Mouse (Mus musculus) effector memory CD4-positive, alpha-beta T cell, adult 5 months (primary cell): Measurements from ENCODE around the gene Ankrd33. TPM values are rescaled to one million over a fixed set of nuclear protein-coding genes. Genes with fewer than 3 reads are reported as not detected.

Experiments
- polyA plus RNA-seq: library from polyadenylated mRNA; unstranded; fragments of 100-300 nt; shearing (Covaris generic); gene quantifications from one replicate; pipeline ENCODE4 v1.2.1, GENCODE M21; 2017

Gene Ankrd33
- polyA plus RNA-seq, result not detected

GRCm38 (mm10) chr15:101115511-101116110, at the start of gene Ankrd33:
Gene Ankrd33 (plus strand): TSS chr15:101115755.

DNA sequence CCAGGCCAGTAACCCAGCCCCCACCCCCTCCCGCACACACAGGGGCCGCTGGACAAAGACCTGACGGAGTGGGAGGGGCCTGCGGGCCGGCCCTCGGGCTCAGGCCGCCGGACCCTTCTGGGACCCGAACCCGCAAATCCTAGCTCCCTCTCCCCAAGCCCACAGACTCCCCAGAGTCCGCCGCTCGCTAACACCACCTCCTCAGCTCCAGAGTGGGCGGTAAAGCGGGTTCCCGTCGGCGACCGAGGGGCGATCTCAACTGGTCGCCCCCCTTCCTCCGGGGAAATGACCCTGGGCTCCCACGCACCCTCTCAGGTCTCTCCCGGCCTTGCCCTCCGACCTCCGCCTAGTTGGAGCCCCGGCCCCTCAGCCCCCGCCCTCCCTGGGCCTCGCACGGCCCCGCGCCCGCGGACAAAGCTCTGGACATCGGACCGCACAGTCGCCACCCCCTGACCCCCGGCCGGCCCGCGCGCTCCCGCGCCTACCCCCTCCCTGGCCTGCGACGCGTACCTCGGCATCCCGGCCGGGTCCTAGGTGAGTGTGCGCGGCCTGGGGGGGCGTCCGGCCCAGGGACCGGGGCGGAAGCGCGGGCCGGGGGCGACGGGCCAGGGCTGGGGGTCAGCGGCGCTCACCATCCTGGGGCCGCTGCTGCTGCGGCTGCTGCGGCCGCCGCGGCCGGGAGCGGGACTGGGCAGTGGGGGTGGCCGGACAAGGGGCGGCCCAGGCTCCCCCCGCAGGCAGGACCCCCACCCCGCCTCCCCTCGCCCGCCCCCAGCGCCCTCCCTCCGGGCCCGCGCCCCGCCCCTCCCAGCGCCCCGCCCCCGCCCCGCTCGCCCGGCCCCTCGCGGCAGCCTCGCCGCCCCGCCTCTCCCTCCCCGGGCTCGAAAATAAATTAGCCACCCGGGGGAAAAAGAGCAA, 37.5 kb upstream of the Ankrd33 start, which contains the start of gene Fignl2:
Gene Fignl2 (minus strand): TSS at position 755 of the 918 bp plus-strand sequence.

DNA sequence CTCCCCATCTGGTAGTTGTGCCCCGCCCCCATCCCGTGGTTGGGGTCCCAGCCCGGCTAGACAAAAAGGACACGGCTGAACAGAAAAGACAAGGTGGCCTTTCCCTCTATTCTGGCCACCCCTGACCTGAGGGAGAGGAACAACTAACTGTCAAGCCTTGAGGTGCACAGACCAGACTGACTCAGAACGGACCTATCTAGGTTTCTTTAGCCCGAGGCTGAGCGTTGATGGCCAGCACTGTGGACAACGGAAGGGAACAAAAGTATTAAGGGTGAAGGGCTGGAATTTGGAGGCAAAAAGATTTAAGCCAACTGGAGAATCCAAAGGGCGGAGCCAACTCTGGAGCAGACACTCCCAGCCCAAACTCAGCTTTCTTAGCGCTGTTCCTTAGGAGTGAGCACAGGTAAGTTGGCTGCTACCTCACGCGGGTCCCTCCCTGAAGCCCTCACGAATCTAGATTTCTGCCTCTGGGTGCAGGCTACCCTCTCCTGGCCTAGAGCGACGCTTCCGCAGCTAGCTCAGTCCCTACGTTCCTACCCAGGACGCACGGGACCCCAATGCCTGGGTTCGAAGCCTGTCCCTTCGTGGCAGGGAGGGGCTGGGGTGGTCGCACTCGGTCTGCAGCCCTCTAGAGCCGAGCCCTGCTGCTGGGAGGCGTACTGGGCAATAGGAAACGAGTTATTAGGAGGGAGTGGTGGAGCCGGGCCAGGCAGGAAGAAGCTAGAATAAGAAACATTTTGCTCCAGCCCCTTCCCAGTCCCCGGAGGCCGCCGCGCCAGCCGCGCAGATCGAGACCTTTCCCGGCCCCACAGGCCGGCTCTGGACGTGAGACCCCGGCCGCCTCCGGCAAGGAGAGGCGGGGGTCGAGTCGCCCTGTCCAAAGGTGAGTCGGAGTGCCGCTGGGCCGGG, 12.9 kb downstream of the Ankrd33 start, which contains the start of gene Acvrl1:
Gene Acvrl1 (plus strand): TSS at position 342 of the 909 bp plus-strand sequence.

Other genes with a start within 250 kb of the Ankrd33 start
- gene Scn8a, start 245.9 kb upstream of the Ankrd33 start, polyA plus RNA-seq, result 0.67 TPM
- not detected for gene Gm47841, start 68.4 kb upstream of the Ankrd33 start, polyA plus RNA-seq
- not detected for gene Fignl2, start 37.2 kb upstream of the Ankrd33 start, polyA plus RNA-seq
- 0.90 TPM for gene Acvrl1, start 12.8 kb downstream of the Ankrd33 start, polyA plus RNA-seq
- gene Acvr1b, start 58.3 kb downstream of the Ankrd33 start, polyA plus RNA-seq, result 0.94 TPM
- 32.0 TPM for gene Grasp, start 108.4 kb downstream of the Ankrd33 start, polyA plus RNA-seq
- gene Nr4a1, start 138.5 kb downstream of the Ankrd33 start, polyA plus RNA-seq, result 2,634 TPM
- 90.7 TPM for gene Atg101, start 168.5 kb downstream of the Ankrd33 start, polyA plus RNA-seq
- not detected for gene 6030408B16Rik, start 177.5 kb downstream of the Ankrd33 start, polyA plus RNA-seq